Mouse (Mus musculus) MEL (cell line): ENCODE data around the gene Thsd4.

Experiments
- E2F4 ChIP-seq: IDR thresholded peaks from 2 replicates; pipeline ENCODE4 v1.6.1; 2011; ENCODE audit warnings: low read depth, low read length, improper control_type of control experiment, borderline replicate concordance
- TBP ChIP-seq: IDR thresholded peaks from 2 replicates; pipeline ENCODE4 v1.8.0; 2011; ENCODE audit warnings: low read depth, low read length, improper control_type of control experiment

GRCm38 (mm10) chr9:60271940-60272339 is 249.9 kb downstream of the Thsd4 start:
- TF ChIP-seq TBP (no peak), E2F4 (no peak)
